Mouse (Mus musculus) heart, postnatal 14 days (tissue): ENCODE results near the gene Tmem30c. TPM values are rescaled to one million over a fixed set of nuclear protein-coding genes. Genes with fewer than 3 reads are reported as not detected.
A peak's percentile ranks its signal among the peaks of the same experiment; 100 is the strongest.

Experiments used
- DNase-seq, 2 experiments: peaks; one replicate each; pipeline ENCODE4 v3.0.0; 2021 to 2022
- intact Hi-C: fragments of 180-260 bp; cut with DNase I; formaldehyde crosslinking; loops from one replicate; pipeline ENCODE4 v1.15.1; 2025
- total RNA-seq, 2 experiments: library from RNA; stranded (reverse); gene quantifications; 2 replicates each; pipeline ENCODE4 v1.2.3; 2021

The Tmem30c gene
- total RNA-seq, 2 experiments from 2014 or later, result not detected

DNA sequence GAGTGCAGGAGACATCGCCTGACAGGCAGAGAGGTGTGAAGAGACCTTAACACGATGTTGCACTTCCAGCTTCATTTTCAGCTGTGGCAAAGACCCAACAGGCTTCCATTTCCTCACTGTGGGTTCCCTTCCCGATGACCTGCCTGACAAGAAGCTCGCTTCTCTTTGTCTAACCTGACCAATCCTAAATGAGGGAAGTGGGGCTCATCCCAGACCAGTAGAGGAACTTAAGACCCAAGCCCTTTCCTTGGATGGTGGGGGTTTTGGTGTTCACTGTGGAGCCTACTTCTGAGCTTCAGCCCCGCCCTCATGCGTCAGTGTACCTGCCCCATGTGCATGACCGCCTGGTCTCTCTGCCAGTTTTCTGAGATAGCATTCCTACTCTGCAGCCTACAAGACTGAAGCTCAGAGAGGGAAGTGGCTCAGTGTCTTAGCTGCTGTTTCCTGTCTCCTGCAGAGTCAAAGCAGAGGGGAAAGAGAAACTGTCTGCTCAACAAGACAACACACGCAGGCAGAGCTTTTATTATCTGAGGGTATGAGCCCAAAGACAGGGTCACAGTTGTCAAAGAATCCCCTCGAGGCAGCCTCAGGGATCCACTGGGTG, 8.9 kb upstream of the Tmem30c start:
- peak in 1 of 2 experiments; percentile 19 for DNase-seq
- intact Hi-C loops, result no loop called here

DNA sequence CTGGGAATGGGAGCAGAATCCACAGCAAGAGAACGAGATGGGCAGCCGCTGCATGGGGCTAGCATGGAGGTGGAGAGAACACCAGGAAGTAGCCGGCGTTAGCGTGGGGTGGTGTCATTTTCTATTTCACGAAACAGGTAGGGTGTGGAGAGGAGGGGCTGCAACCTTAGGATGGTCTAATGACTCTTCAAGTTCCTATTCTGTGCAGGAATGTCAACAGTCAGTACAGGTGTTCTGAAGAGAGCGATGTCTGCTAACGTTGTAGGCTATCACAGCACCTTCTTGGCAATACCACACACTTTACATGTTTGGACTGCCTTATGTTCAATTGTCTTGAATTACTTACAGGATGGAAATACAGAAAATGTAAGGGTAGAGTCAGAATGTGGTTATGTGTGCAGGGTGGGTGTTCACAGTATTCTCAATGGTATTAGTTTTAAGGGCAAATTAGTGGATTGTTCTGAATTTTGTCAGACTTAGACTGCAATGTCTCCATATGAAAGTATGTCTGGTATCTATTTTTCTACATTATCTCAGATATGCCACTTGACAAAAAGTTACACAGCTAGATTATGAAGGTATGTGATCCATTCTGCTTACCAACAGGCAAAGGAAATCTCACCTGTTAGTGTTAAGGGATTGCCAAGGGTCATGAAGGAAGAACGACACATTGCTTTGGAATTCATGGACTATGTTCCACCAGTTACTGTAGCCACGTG, 2.7 kb upstream of the Tmem30c start:
- intact Hi-C loops, result no loop called here
- DNase-seq, result no peak

DNA sequence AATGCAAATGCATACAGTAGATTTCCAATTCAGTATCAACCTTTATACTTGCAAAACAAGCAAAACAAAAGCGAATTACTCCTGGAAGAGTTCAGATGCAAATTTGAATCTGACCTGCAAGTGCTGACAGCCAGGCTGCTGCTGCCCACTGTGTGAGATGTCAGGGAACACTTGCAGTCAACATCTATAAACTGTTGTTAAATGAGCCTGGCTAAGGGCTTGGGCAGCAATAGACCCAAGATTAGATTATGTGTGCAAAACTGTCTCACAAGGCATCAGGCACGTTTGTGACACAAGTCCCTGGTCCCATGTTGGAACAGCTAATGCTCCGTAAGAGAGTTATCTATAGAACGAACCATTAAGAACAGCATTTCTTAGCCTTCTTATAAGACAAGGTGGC, 369 bp downstream of the Tmem30c start:
- intact Hi-C loops, result loop anchor here (5.0 kb wide), 1 partner anchor 45 kb away; no protein-coding TSS in a partner anchor
- no peak for DNase-seq

DNA sequence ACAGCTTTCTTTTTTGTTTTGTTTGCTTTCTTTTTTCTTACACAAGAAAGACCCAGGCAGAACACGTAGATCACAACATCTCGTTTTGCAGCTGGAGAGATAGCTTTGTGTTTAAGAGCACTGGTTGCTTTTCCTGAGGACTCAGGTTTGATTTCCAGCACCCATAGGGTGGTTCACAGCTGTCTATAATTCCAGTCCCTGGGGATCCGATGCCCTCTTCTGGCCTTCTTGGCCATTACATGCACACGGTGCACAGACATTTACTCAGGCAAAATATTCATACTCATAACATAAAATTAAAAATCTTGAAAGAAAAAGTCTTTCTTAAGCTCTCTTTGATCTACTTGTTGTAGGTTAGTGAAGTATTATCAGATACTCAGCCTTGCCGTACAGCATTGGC, 969 bp downstream of the Tmem30c start:
- DNase-seq, result no peak
- intact Hi-C loops, result loop anchor here (5.0 kb wide), 1 partner anchor 44 kb away; no protein-coding TSS in a partner anchor

DNA sequence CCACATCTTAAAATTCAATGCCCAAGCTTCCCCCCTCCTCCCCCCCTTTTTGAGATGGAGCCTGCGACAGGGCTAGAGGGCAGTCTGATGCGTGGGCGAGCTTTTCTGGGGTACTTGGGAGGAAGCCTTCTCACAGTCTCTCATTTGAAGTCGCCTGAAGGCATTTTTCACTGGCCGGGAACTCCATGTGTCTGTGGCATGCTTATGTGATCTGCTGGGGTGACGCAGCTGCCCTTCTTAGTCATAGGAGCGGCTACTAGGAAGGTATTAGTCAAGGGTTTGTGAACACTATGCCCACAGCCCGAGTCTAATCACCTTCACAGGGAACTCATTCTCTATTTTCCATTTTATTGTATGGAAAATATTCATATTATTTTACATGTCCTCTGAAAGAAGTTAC, 11.2 kb downstream of the Tmem30c start:
- DNase-seq, result no peak
- intact Hi-C loops, result no loop called here

DNA sequence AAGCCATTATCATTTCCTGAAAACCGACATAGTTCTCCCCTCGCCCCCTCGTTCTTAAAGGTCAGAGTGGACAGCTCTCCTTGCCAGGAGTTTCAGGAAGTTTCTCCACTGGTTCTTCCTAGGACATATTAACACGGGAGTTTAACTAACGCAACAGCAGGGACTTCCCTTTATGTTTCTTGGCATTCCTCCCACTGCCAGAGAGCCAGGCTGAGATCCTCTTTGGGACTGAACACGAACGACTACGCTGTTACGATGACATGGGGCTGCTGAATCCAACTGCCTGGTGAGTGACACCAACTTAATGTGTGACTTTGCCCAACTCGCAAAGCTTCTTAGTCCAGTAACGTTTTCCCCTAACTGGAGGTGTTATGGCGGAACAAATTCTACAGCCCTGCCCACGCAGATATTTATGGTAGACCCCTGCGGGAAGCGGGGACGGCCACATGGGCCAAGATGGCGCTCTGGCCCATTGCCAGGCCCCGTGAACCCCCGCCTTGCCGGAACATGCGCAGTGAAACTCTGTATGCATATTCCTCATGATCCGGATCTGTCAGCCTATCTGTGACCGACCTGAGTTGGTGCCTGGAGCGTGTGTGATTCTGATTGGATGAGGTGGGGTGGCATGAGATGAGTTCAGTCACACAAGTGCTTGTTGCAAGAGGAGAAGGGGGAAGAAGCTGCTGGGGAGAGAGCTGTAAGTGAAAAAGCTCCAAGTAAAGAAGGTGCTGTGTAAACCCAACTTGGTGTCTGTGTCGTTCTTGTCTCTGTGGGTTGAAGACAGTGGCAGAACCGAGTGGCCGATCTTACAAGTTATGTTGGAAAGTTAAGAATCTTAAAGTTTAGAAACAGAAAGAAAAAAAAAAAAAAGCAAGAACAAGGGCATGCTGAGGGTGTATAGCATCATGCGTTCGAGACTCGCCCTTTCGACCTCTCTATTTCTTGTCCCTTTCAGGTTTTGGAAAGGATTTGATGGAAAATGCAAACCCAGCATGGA, 12.1 kb downstream of the Tmem30c start:
- intact Hi-C loops, result no loop called here
- DNase-seq, result peak in 1 of 2 experiments; percentile 15

DNA sequence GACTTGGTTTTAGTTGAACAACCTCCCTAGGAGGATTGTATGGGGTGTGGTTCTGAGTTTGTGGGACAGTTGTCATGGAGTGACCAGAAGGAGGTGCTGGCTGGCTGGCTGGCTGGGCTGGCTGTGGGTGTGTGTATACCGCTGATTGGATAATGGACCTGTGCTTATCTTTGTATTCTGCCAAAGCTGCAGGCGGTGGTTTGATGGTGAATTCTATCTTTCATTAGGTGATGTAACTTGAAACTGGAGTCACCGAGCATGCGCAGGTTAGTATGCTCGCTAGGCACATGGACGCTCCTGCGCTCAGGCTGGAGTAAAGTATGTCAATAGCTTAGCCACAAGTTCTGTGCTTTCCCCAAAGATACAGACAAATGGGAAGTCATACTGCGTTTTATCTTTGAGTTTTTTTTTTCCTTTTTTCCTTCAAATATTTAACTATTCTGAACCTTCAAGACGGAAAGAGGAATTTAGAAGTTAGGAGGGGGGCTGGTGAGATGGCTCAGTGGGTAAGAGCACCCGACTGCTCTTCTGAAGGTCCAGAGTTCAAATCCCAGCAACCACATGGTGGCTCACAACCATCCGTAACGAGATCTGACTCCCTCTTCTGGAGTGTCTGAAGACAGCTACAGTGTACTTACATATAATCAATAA, 13.6 kb downstream of the Tmem30c start:
- no peak for DNase-seq
- intact Hi-C loops, result no loop called here

DNA sequence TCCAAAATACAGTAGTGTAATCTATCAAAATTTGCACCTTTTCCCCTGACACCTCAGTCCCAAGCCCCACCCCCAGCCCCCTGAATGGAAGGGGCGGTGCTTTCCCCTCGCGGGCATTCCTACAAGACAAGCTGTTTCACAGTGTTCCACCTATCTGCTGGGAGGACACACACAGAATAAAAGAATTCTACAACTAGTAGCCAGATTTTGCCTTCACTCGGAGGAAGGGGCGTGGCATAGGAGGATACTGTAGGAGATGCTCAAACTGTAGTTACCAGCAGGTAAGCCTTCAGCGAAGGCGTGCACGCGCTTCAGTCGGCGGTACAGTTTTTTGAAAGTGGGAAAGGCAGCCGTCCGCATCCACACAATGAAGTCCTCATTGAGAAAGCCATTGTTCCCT, 22.9 kb downstream of the Tmem30c start:
- no peak for DNase-seq
- intact Hi-C loops, result loop anchor here (5.0 kb wide), 1 partner anchor 48 kb away; no protein-coding TSS in a partner anchor

DNA sequence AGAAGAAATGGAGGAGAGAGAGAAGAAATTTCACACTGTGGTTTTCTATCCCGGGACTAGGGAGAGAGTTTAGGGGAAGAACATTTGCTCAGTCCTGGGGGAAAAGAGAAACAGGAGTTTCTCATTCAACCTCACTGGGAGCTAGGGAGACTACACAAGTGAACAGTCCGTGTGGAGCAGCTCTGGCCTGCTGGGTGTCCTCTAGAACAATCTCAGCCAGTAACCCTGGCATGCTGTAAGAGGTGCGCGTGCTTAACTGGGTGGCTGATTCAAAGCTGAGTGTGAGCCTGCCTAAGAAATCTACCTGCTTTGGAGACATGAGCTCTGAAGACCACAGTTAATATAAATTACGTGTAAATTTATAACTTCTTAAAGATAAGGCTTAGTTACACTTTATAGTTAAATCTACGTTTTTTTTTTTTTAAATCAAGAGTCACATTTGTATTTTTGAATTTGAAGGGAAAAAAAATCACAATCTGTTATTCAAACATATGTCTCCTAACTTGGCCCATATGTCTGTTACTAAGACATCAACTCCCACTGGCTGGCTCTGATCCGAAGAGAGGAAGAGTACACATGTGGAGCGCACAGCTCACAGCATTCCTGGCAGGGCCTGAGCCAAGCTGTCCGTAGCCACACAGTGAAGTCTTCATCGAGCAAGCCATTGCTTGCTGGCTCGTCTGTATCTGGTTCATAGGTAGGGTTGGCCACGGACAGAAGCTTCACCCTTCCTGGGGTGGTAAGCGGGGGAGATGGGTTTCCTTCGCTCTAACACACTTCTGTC, 24.4 kb downstream of the Tmem30c start:
- intact Hi-C loops, result loop anchor here (5.0 kb wide), 1 partner anchor 49 kb away; no protein-coding TSS in a partner anchor

DNA sequence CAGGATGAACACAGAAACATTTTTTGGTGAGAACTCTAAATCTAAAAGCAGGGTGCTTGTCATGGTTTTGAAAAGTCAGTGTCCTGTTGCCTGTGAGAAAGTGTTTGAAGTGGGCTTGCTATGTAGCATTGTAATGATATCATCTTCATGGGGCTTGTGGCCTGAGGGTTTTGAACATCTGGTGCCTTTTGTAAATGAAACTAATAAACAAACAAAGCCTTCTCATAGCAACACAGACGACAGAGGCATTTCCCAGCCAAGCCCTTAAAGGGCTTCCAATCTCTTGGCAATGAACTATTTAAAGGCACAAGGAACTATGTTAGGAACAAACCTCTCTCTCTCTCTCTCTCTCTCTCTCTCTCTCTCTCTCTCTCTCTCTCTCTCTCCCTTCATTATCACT, 25.6 kb downstream of the Tmem30c start:
- intact Hi-C loops, result loop anchor here (5.0 kb wide), 1 partner anchor 50 kb away; no protein-coding TSS in a partner anchor
- peak; percentile 37 to 65 for DNase-seq

More for the DNA sequence above, 24.4 kb downstream of the Tmem30c start:
- DNase-seq, result no peak

DNA sequence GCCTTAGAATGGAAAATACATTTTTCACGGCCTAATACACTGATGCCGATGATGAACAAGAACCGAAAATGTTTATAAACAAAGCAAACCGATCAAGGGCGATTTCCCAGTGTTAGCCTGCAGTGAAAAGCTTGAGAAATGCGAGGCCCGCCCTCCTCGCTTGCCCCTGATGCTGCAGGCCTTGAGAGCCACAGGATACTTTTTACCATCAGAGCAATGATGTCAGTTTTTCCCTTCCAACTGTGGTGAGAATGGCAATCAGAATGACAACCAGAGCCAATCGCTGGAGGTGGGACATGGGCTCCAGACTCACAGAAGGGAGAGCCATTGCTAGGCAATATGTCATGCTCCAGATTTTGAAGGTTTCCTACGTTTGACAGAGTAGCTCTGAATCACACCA, 32.5 kb downstream of the Tmem30c start:
- intact Hi-C loops, result no loop called here
- no peak for DNase-seq

DNA sequence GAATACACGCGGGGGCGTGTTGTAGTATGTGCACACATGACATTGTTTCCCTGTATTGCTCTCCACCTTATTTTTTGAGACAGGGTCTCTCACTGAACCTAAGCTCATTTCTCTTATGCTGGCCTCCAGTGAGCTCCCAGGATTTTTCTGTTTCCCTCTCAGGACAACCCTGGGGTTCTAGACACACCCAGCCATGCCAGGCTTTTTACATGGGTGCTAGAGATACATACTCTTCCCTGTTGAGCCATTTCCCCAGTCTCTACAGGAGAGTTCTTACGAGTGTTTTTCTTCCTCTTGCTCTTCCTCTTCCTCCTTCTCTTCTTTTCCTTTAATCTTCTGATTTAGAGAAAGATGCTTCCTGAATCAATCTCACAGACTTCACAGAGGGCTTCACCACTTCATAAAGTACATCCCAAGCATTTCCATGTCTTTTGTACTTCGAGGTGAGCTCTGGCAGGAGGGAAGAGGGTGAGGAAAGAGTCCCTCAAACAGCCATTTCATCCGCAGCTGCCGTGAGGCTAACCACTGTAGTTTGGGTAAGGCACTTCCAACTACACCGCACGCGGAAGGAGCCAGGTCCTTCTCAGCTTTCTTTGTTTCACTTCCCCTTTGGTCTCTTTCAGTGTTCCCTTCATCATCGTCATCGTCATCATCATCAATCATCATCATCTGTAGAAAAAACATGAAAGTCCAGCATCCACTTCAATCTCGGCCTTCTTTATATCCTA, 33.1 kb downstream of the Tmem30c start:
- intact Hi-C loops, result no loop called here
- no peak for DNase-seq

DNA sequence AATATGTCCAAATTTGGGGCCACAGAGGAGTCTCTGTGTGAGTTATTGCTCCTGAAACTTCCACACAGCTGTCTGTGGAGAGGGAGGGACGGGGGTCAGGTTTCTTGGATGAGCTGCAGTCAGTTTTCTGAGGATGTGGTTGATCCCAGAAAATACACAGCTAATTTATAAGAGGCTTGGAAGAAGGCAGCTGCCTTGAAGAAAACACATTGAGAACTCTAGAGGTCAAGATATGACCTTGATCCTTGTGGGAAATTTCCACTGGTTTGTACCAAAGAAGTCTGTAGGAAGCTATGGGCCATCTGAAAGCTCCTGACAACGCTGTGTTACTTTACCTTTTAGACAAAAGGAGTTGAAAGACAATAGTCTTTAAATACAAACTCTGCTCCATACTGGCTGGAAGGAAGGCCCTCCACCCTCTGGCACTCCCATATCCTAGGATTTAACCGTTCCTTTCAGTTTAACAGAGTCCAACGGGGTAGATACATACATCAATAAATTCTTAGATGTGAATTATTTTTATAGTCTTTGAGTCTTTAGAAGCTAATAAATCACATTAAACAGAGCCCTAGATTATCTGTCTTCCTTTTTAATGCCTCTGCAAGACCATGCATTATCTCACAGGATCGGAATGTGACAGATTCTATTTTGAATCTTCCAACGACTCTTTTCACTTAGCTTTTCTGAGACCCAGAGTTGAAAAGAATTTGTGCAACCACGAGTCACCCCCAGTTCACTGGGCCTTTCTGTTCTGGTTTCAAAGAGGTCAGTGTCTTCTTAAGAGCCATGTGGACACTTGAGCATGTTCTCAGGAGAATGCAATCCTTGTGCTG, 40.9 kb downstream of the Tmem30c start:
- no peak for DNase-seq
- intact Hi-C loops, result no loop called here

DNA sequence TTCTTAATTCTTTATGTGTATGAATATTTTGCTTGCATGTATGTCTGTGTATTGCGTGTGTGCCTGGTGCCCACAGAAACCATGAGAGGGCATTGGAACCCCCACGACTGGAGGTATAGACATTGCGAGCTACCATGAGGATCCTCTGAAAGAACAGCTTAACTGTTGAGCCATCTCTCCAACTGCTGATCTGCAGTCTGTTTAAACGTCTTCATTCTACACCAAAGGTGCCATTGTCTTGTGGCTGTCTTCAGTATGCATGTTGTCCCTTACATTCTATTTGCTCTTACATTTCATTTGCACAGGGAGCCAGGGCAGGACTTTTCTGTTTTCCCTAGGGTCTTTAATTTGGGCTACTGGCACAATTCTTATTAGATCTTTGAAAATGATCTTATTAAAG, 41.7 kb downstream of the Tmem30c start:
- intact Hi-C loops, result no loop called here
- no peak for DNase-seq

DNA sequence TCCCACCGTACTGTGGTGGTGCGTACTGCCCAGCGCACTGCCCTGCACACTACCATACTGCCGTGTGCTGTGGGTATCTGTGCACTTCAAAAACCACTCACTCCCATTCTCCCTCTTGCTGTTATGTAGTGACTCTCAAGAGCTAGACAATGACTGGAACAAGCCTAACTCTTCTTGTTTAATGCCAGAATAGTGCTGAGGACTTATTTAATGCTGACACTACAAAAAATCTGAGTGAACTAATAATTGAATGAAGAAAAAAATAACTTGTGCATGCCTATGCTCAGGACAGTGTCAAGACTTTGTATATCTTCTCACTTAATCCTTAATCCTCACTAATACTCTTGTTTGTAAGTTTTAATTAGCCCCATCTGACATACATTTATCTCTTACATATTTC, 45.2 kb downstream of the Tmem30c start:
- intact Hi-C loops, result loop anchor here (5.0 kb wide), 1 partner anchor 45 kb away; the partner anchor contains the start of gene Tmem30c
- DNase-seq, result no peak

DNA sequence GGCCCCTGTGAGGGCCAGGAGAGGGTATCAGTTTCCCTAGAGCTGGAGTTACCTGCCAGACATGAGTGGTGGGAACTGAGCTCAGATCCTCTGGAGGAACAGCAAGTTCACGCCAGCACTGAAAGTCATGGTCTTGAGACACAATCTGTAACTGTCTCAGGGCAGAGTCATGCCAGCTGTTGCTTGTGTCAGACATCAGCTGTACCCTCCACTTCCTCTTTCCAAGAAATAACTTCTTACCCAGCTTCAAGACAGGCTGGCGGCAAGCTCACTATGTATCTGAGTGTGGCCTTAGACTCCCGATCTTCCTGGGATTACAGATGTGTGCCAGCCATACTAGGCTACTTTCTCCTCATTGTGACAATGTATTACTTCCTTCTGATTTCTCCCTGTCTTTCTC, 46.1 kb downstream of the Tmem30c start:
- intact Hi-C loops, result loop anchor here (5.0 kb wide), 1 partner anchor 46 kb away; the partner anchor contains the start of gene Tmem30c
- DNase-seq, result peak in 1 of 2 experiments; percentile 5

DNA sequence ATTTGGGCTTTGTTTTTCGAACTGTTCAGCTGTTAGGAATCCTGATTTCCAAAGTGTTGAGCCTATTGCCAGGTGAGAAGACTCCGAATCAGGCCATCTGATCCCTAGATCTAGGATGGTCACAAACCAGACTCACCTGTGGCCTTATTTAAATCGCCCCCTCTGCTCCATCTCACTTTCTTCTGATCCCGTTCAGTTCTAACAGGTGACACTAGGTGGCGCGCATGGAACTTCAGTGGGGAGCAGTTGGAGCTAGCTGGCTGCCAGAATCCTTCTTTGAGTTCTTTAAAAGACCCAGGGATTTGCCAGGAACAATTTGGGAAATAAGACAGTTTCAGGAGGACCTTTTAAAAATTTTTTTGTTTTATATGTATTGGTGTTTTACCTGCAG, 48.8 kb downstream of the Tmem30c start:
- peak; percentile 88 to 92 for DNase-seq
- intact Hi-C loops, result loop anchor here (1.0 to 5.0 kb wide), 3 partner anchors 154 to 353 kb away; no protein-coding TSS in a partner anchor
